Mouse (Mus musculus): ENCODE data around the gene Grcc10. TPM values are rescaled to one million over a fixed set of nuclear protein-coding genes. Genes with fewer than 3 reads are reported as not detected.
A peak's percentile ranks its signal among the peaks of the same experiment; 100 is the strongest.

The Grcc10 gene
- 509 and 514 TPM in 2 replicates for polyA plus RNA-seq (2014; fragmentation: Nextera tagmentation; extraction: Ambion mirVana)

GRCm38 (mm10) chr6:124740888-124741761 is at the start of gene Grcc10:
Grcc10 (minus strand) TSS chr6:124741374.
- under 1% methylated on average over 41 of the region's 41 CpGs for WGBS
- H3K27ac ChIP-seq (ENCODE audit: low read depth, low read length): peak within 1 kb of the TSS; percentile 99
- H3K9ac ChIP-seq (ENCODE audit: low read length): peak within 1 kb of the TSS; percentile 94
- H3K9me3 ChIP-seq (ENCODE audit: control insufficient read depth, low read length): no peaks in the 10 kb centered on the region
- no peaks in the 10 kb centered on the region for H3K27me3 ChIP-seq (ENCODE audit: control insufficient read depth, insufficient read depth, low read length)
- peak within 1 kb of the TSS; percentile 51 for H3K4me3 ChIP-seq (ENCODE audit: low read depth, low read length)
- peaks cover 11% of the 10 kb centered on the region for H3K4me1 ChIP-seq (replicated peaks; ENCODE audit: control insufficient read depth, insufficient read depth, low read length)
- H3K4me2 ChIP-seq (ENCODE audit: low read depth, low read length, severe bottlenecking): peak within 1 kb of the TSS; percentile 81
- DNase-seq (ENCODE audit: low spot score) (peak; percentile 95), ATAC-seq (replicated peaks; ENCODE audit: low FRiP score) (peak; percentile 86)
- peaks cover 9% of the 10 kb centered on the region for H3K36me3 ChIP-seq (ENCODE audit: control insufficient read depth, insufficient read depth, low read length)

GRCm38 (mm10) chr6:124790121-124790520 is 48.9 kb upstream of the Grcc10 start:
- 79% methylated on average over 4 of the region's 4 CpGs for WGBS
- no peak for DNase-seq (ENCODE audit: low spot score)

GRCm38 (mm10) chr6:124789519-124789918 is 48.3 kb upstream of the Grcc10 start:
- no peak overlapping the region for H3K4me3 ChIP-seq (ENCODE audit: low read depth, low read length)
- H3K9ac ChIP-seq (ENCODE audit: low read length): no peak overlapping the region
- H3K9me3 ChIP-seq (ENCODE audit: control insufficient read depth, low read length): no peaks in the 10 kb centered on the region
- H3K4me1 ChIP-seq (replicated peaks; ENCODE audit: control insufficient read depth, insufficient read depth, low read length): no peaks in the 10 kb centered on the region
- no peak overlapping the region for H3K4me2 ChIP-seq (ENCODE audit: low read depth, low read length, severe bottlenecking)
- 91% methylated on average over 4 of the region's 4 CpGs for WGBS
- no peak overlapping the region for H3K27ac ChIP-seq (ENCODE audit: low read depth, low read length)
- no peaks in the 10 kb centered on the region for H3K36me3 ChIP-seq (ENCODE audit: control insufficient read depth, insufficient read depth, low read length)
- DNase-seq (ENCODE audit: low spot score): no peak
- H3K27me3 ChIP-seq (ENCODE audit: control insufficient read depth, insufficient read depth, low read length): no peaks in the 10 kb centered on the region
- ATAC-seq (replicated peaks; ENCODE audit: low FRiP score): no peak

More at GRCm38 (mm10) chr6:124790121-124790520, 48.9 kb upstream of the Grcc10 start:
- no peak for ATAC-seq (replicated peaks; ENCODE audit: low FRiP score)
- no peaks in the 10 kb centered on the region for H3K36me3 ChIP-seq (ENCODE audit: control insufficient read depth, insufficient read depth, low read length)
- no peaks in the 10 kb centered on the region for H3K27me3 ChIP-seq (ENCODE audit: control insufficient read depth, insufficient read depth, low read length)
- no peak overlapping the region for H3K4me3 ChIP-seq (ENCODE audit: low read depth, low read length)
- H3K4me1 ChIP-seq (replicated peaks; ENCODE audit: control insufficient read depth, insufficient read depth, low read length): no peaks in the 10 kb centered on the region
- H3K9me3 ChIP-seq (ENCODE audit: control insufficient read depth, low read length): no peaks in the 10 kb centered on the region
- H3K9ac ChIP-seq (ENCODE audit: low read length): no peak overlapping the region
- H3K27ac ChIP-seq (ENCODE audit: low read depth, low read length): no peak overlapping the region
- no peak overlapping the region for H3K4me2 ChIP-seq (ENCODE audit: low read depth, low read length, severe bottlenecking)

- Histone ChIP-seq H3K4me3 (ENCODE audit: low read depth, low read length) (no peak overlapping the region), H3K9ac (ENCODE audit: low read length) (no peak overlapping the region), H3K9me3 (ENCODE audit: control insufficient read depth, low read length) (no peaks in the 10 kb centered on the region), H3K4me1 (replicated peaks; ENCODE audit: control insufficient read depth, insufficient read depth, low read length) (no peaks in the 10 kb centered on the region), H3K27me3 (ENCODE audit: control insufficient read depth, insufficient read depth, low read length) (no peaks in the 10 kb centered on the region), H3K36me3 (ENCODE audit: control insufficient read depth, insufficient read depth, low read length) (no peaks in the 10 kb centered on the region), H3K4me2 (ENCODE audit: low read depth, low read length, severe bottlenecking) (no peak overlapping the region), H3K27ac (ENCODE audit: low read depth, low read length) (no peak overlapping the region)
- DNase-seq (ENCODE audit: low spot score) (no peak), ATAC-seq (replicated peaks; ENCODE audit: low FRiP score) (no peak)
- WGBS: 83% methylated on average over 10 of the region's 10 CpGs
These were observed 46.5 kb upstream of the Grcc10 start for GRCm38 (mm10) chr6:124787722-124788121.

- H3K27me3 ChIP-seq (ENCODE audit: control insufficient read depth, insufficient read depth, low read length): no peaks in the 10 kb centered on the region
- no peak for DNase-seq (ENCODE audit: low spot score)
- H3K4me1 ChIP-seq (replicated peaks; ENCODE audit: control insufficient read depth, insufficient read depth, low read length): 0 out of 2 replicates have a peak, but pooled peaks cover 3% of the 10 kb centered on the region
- H3K36me3 ChIP-seq (ENCODE audit: control insufficient read depth, insufficient read depth, low read length): no peaks in the 10 kb centered on the region
- no peak overlapping the region for H3K4me3 ChIP-seq (ENCODE audit: low read depth, low read length)
- H3K9me3 ChIP-seq (ENCODE audit: control insufficient read depth, low read length): no peaks in the 10 kb centered on the region
- H3K9ac ChIP-seq (ENCODE audit: low read length): no peak overlapping the region
- H3K4me2 ChIP-seq (ENCODE audit: low read depth, low read length, severe bottlenecking): no peak overlapping the region
- ATAC-seq (replicated peaks; ENCODE audit: low FRiP score): no peak
- WGBS: 59% methylated on average over 8 of the region's 8 CpGs
- no peak overlapping the region for H3K27ac ChIP-seq (ENCODE audit: low read depth, low read length)
These were observed 45.7 kb upstream of the Grcc10 start for GRCm38 (mm10) chr6:124786756-124787420.

GRCm38 (mm10) chr6:124782436-124782835 is 41.3 kb upstream of the Grcc10 start:
- ATAC-seq (replicated peaks; ENCODE audit: low FRiP score) (peak; percentile 20; the same call in 1 of the 2 replicates), DNase-seq (ENCODE audit: low spot score) (peak; percentile 59)
- peaks cover 7% of the 10 kb centered on the region; the same call in 1 of the 2 replicates for H3K4me1 ChIP-seq (replicated peaks; ENCODE audit: control insufficient read depth, insufficient read depth, low read length)
- H3K9ac ChIP-seq (ENCODE audit: low read length): no peak overlapping the region
- no peaks in the 10 kb centered on the region for H3K27me3 ChIP-seq (ENCODE audit: control insufficient read depth, insufficient read depth, low read length)
- no peaks in the 10 kb centered on the region for H3K36me3 ChIP-seq (ENCODE audit: control insufficient read depth, insufficient read depth, low read length)
- no peak overlapping the region for H3K27ac ChIP-seq (ENCODE audit: low read depth, low read length)
- no peaks in the 10 kb centered on the region for H3K9me3 ChIP-seq (ENCODE audit: control insufficient read depth, low read length)
- H3K4me3 ChIP-seq (ENCODE audit: low read depth, low read length): no peak overlapping the region
- H3K4me2 ChIP-seq (ENCODE audit: low read depth, low read length, severe bottlenecking): 0 out of 2 replicates have a peak overlapping the region, but pooled peaks have one; percentile 12
- 27% methylated on average over 6 of the region's 6 CpGs for WGBS

- Histone ChIP-seq H3K27ac (ENCODE audit: low read depth, low read length) (no peak overlapping the region), H3K4me1 (replicated peaks; ENCODE audit: control insufficient read depth, insufficient read depth, low read length) (peaks cover 7% of the 10 kb centered on the region; the same call in 1 of the 2 replicates), H3K9ac (ENCODE audit: low read length) (no peak overlapping the region), H3K4me3 (ENCODE audit: low read depth, low read length) (no peak overlapping the region), H3K9me3 (ENCODE audit: control insufficient read depth, low read length) (no peaks in the 10 kb centered on the region), H3K36me3 (ENCODE audit: control insufficient read depth, insufficient read depth, low read length) (no peaks in the 10 kb centered on the region), H3K4me2 (ENCODE audit: low read depth, low read length, severe bottlenecking) (no peak overlapping the region), H3K27me3 (ENCODE audit: control insufficient read depth, insufficient read depth, low read length) (no peaks in the 10 kb centered on the region)
- DNase-seq (ENCODE audit: low spot score) (no peak), ATAC-seq (replicated peaks; ENCODE audit: low FRiP score) (no peak)
- 85% methylated on average over 7 of the region's 7 CpGs for WGBS
These were observed 39.7 kb upstream of the Grcc10 start for GRCm38 (mm10) chr6:124780917-124781316.

GRCm38 (mm10) chr6:124779984-124780416 is 38.8 kb upstream of the Grcc10 start:
- H3K27me3 ChIP-seq (ENCODE audit: control insufficient read depth, insufficient read depth, low read length): no peaks in the 10 kb centered on the region
- peak overlapping the region; percentile 21 for H3K9ac ChIP-seq (ENCODE audit: low read length)
- ATAC-seq (replicated peaks; ENCODE audit: low FRiP score): 0 out of 2 replicates have a peak, but pooled peaks have one; percentile 1
- peaks cover 7% of the 10 kb centered on the region; the same call in 1 of the 2 replicates for H3K4me1 ChIP-seq (replicated peaks; ENCODE audit: control insufficient read depth, insufficient read depth, low read length)
- no peaks in the 10 kb centered on the region for H3K36me3 ChIP-seq (ENCODE audit: control insufficient read depth, insufficient read depth, low read length)
- DNase-seq (ENCODE audit: low spot score): peak; percentile 70
- H3K27ac ChIP-seq (ENCODE audit: low read depth, low read length): no peak overlapping the region
- 2% methylated on average over 10 of the region's 10 CpGs for WGBS
- H3K9me3 ChIP-seq (ENCODE audit: control insufficient read depth, low read length): no peaks in the 10 kb centered on the region
- peak overlapping the region; percentile 52 for H3K4me2 ChIP-seq (ENCODE audit: low read depth, low read length, severe bottlenecking)
- peak overlapping the region; percentile 32 for H3K4me3 ChIP-seq (ENCODE audit: low read depth, low read length)

Measured in forebrain, embryonic 11.5 days (tissue).